Mouse (Mus musculus) heart, postnatal 0 days (tissue): ENCODE results near the gene Nkx3-2.

Experiments used
- CTCF ChIP-seq: IDR thresholded peaks from 2 replicates; pipeline ENCODE4 v1.5.1; 2016; ENCODE audit warnings: antibody characterized with exemption, control low read depth, low read depth
- EP300 ChIP-seq: IDR thresholded peaks from 2 replicates; pipeline ENCODE4 v1.6.1; 2016; ENCODE audit warnings: antibody characterized with exemption, low read depth

GRCm38 (mm10) chr5:41760831-41761508, 3.3 kb downstream of the Nkx3-2 start:
- TF ChIP-seq CTCF = no peak
- no peak for TF ChIP-seq EP300
